Mouse (Mus musculus) stomach, postnatal 0 days (tissue): ENCODE data around the gene Gm9945. TPM values are rescaled to one million over a fixed set of nuclear protein-coding genes. Genes with fewer than 3 reads are reported as not detected.

Source experiments
- ATAC-seq: fragments of 200-750 bp; cut with Nextera tagmentation; 2 replicates; pipeline ENCODE4 v1.8.0; 2017; ENCODE audit not compliant: low FRiP score, low TSS enrichment
- DNase-seq: peaks from one replicate; pipeline ENCODE4 v3.0.0-alpha.2; 2016; ENCODE audit warnings: low spot score
- H3K27ac ChIP-seq: fragments of 300-500 bp; sonication (generic); replicated peaks from 2 replicates; pipeline ENCODE4 v1.5.1; 2014; ENCODE audit warnings: mild to moderate bottlenecking, control low read depth
- H3K27me3 ChIP-seq: fragments of 300-500 bp; sonication (generic); 2 replicates; pipeline ENCODE4 v1.6.1; 2014; ENCODE audit warnings: low read length; ENCODE audit not compliant: control insufficient read depth, insufficient read depth
- H3K36me3 ChIP-seq: fragments of 300-500 bp; sonication (generic); 2 replicates; pipeline ENCODE4 v1.6.1; 2014; ENCODE audit warnings: low read length, mixed read lengths; ENCODE audit not compliant: control insufficient read depth, insufficient read depth
- H3K4me1 ChIP-seq: fragments of 300-500 bp; sonication (generic); replicated peaks from 2 replicates; pipeline ENCODE4 v1.6.1; 2014; ENCODE audit warnings: antibody characterized with exemption; ENCODE audit not compliant: control insufficient read depth, insufficient read depth
- H3K4me2 ChIP-seq: fragments of 300-500 bp; sonication (generic); replicated peaks from 2 replicates; pipeline ENCODE4 v1.6.1; 2014; ENCODE audit warnings: low read depth, mild to moderate bottlenecking, control low read depth, moderate library complexity
- H3K4me3 ChIP-seq: fragments of 300-500 bp; sonication (generic); 2 replicates; pipeline ENCODE4 v1.5.1; 2014; ENCODE audit warnings: low read depth, low read length, control low read depth
- H3K9ac ChIP-seq: fragments of 300-500 bp; sonication (generic); 2 replicates; pipeline ENCODE4 v1.6.1; 2014; ENCODE audit warnings: mild to moderate bottlenecking, low read length, control low read depth, mixed read lengths
- H3K9me3 ChIP-seq: fragments of 300-500 bp; sonication (generic); 2 replicates; pipeline ENCODE4 v1.6.1; 2016; ENCODE audit warnings: low read length; ENCODE audit not compliant: control insufficient read depth
- CTCF ChIP-seq: IDR thresholded peaks from 2 replicates; pipeline ENCODE4 v1.5.1; 2016; ENCODE audit warnings: antibody characterized with exemption, low read depth, mild to moderate bottlenecking, moderate library complexity
- EP300 ChIP-seq: optimal IDR thresholded peaks from 2 replicates; pipeline ENCODE3; 2016; ENCODE audit warnings: antibody characterized with exemption
- WGBS: fragments of 180-500 bp; shearing (Covaris S2); extraction: QIAGEN DNeasy Blood & Tissue Kit; methylation state at CpG from one replicate; pipeline ENCODE4 v1.1.7; 2014; 5-methylcytosine and 5-hydroxymethylcytosine counted together
- polyA plus RNA-seq: library from polyadenylated mRNA; unstranded; fragments of >200 nt; fragmentation: Nextera tagmentation; extraction: Ambion mirVana; gene quantifications from 2 replicates; pipeline ENCODE4 v1.2.1, GENCODE M21; 2015

Gm9945 gene
- polyA plus RNA-seq, 1 experiment from 2014 or later: not detected

DNA sequence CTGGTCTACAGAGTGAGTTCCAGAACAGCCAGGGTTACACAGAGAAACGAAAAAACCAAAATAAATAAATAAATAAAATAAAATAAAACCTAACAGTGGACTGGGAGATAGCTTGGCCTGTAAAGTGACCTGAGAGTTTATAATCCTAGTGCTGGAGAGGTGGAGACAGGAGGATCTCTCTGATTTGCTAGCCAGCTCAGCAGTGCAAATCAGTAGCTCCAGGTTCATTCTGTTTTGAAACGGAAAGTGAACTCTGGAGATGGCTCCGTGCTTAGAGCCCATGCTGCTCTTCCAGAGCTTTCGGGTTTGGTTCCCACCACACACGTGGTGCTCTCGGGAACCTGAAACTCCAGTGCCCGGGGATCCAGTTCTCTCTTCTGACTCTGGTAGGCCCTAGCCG lies 32.0 kb upstream of the Gm9945 start:
- Histone ChIP-seq H3K9me3 (no peaks in the 10 kb centered on the region), H3K9ac (no peak overlapping the region), H3K27me3 (no peaks in the 10 kb centered on the region), H3K27ac (no peak overlapping the region), H3K4me3 (no peak overlapping the region), H3K4me2 (no peak overlapping the region), H3K36me3 (no peaks in the 10 kb centered on the region), H3K4me1 (no peaks in the 10 kb centered on the region)
- WGBS: 82% methylated on average over 8 of the region's 8 CpGs
- no peak for ATAC-seq
- no peak for DNase-seq
- TF ChIP-seq CTCF (no peak), EP300 (no peak)

GRCm38 (mm10) chr11:53448529-53448928 lies 31.4 kb upstream of the Gm9945 start:
- ATAC-seq (no peak), DNase-seq (no peak)
- Histone ChIP-seq H3K4me2 (no peak overlapping the region), H3K36me3 (no peaks in the 10 kb centered on the region), H3K9me3 (no peaks in the 10 kb centered on the region), H3K27me3 (no peaks in the 10 kb centered on the region), H3K4me1 (no peaks in the 10 kb centered on the region), H3K9ac (no peak overlapping the region), H3K27ac (no peak overlapping the region), H3K4me3 (no peak overlapping the region)
- WGBS: 52% methylated on average over 1 of the region's 1 CpGs
- TF ChIP-seq CTCF (no peak), EP300 (no peak)

GRCm38 (mm10) chr11:53450070-53450705 lies 29.8 kb upstream of the Gm9945 start:
- ATAC-seq: 0 out of 2 replicates have a peak, but pooled peaks have one; percentile 16
- no peak overlapping the region for H3K9ac ChIP-seq
- H3K4me3 ChIP-seq: no peak overlapping the region
- H3K4me1 ChIP-seq: no peaks in the 10 kb centered on the region
- H3K9me3 ChIP-seq: no peaks in the 10 kb centered on the region
- no peak overlapping the region for H3K4me2 ChIP-seq
- no peak for DNase-seq
- no peak overlapping the region for H3K27ac ChIP-seq
- no peaks in the 10 kb centered on the region for H3K27me3 ChIP-seq
- no peak for TF ChIP-seq EP300
- no peak for TF ChIP-seq CTCF
- 30% methylated on average over 15 of the region's 15 CpGs for WGBS
- H3K36me3 ChIP-seq: no peaks in the 10 kb centered on the region

GRCm38 (mm10) chr11:53451361-53451760 lies 28.6 kb upstream of the Gm9945 start:
- 27% methylated on average over 2 of the region's 2 CpGs for WGBS
- ATAC-seq: peak; percentile 54; the same call in 1 of the 2 replicates

GRCm38 (mm10) chr11:53452396-53452795 lies 27.6 kb upstream of the Gm9945 start:
- no peaks in the 10 kb centered on the region for H3K4me1 ChIP-seq
- no peak for DNase-seq
- H3K27me3 ChIP-seq: no peaks in the 10 kb centered on the region
- TF ChIP-seq EP300 (no peak), CTCF (no peak)
- H3K27ac ChIP-seq: no peak overlapping the region
- H3K4me3 ChIP-seq: no peak overlapping the region
- H3K36me3 ChIP-seq: no peaks in the 10 kb centered on the region
- H3K9me3 ChIP-seq: no peaks in the 10 kb centered on the region
- no peak overlapping the region for H3K9ac ChIP-seq
- 97% methylated on average over 9 of the region's 9 CpGs for WGBS
- ATAC-seq: no peak
- H3K4me2 ChIP-seq: no peak overlapping the region

More at GRCm38 (mm10) chr11:53451361-53451760, 28.6 kb upstream of the Gm9945 start:
- Histone ChIP-seq H3K4me1 (no peaks in the 10 kb centered on the region), H3K9me3 (no peaks in the 10 kb centered on the region), H3K36me3 (no peaks in the 10 kb centered on the region), H3K4me2 (no peak overlapping the region), H3K4me3 (no peak overlapping the region), H3K27ac (no peak overlapping the region), H3K9ac (no peak overlapping the region), H3K27me3 (no peaks in the 10 kb centered on the region)
- DNase-seq: no peak
- TF ChIP-seq CTCF (no peak), EP300 (no peak)

GRCm38 (mm10) chr11:53453031-53453430 lies 26.9 kb upstream of the Gm9945 start:
- TF ChIP-seq CTCF (no peak), EP300 (no peak)
- no peak overlapping the region for H3K27ac ChIP-seq
- 65% methylated on average over 5 of the region's 5 CpGs for WGBS
- H3K36me3 ChIP-seq: no peaks in the 10 kb centered on the region
- H3K4me2 ChIP-seq: no peak overlapping the region
- H3K4me3 ChIP-seq: no peak overlapping the region
- ATAC-seq (no peak), DNase-seq (no peak)
- H3K27me3 ChIP-seq: no peaks in the 10 kb centered on the region
- no peak overlapping the region for H3K9ac ChIP-seq
- H3K9me3 ChIP-seq: no peaks in the 10 kb centered on the region
- no peaks in the 10 kb centered on the region for H3K4me1 ChIP-seq
